Mouse (Mus musculus) R1 (cell line): ENCODE data around the gene Iqch.
"Not testable (repeated sequence)": the region's sequence is repeated elsewhere in the genome, so short reads cannot be mapped to it uniquely, and the experiment has no call there.

Experiments used
- DNase-seq: peaks from one replicate; pipeline ENCODE4 v3.0.0-alpha.2; 2018; ENCODE audit warnings: low read depth, low spot score

Iqch gene

DNA sequence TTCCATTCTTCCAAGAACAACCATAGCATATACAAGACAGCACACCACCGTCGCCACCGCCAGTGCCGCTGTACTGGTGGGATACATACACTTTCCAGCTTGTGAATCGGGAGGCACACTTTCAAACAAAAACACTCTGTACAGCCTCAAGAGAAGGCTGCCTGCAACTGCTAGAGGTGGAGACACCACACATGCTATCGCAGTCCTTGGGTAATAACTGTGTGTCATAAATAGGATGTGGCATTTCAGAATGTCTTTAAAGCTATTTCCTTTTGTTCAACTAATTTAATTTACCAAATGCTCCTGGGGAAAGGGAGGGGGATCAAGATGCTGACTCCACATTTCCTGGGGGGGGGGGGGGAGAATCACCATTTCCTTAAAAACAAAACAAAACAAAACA lies 34.0 kb downstream of the Iqch start:
- DNase-seq, result no peak

DNA sequence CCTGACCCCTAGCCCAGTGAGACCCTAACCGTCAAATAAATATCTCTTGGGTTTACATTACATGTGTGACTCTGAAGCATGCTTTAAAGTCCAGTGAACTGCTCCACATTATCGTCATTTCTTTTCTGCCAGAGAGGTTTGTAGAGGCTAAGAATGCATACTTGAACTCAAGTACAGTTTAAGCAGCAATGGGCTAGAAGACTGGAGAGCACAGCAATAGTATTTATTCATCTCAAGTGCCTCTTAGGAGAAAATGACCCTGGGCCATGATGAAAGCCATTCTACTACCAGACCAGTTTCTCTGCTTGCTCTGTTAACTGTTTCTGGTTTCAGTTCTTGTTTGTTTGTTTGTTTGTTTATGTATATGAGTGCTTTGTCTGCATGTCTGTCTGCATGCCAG lies 38.9 kb downstream of the Iqch start:
- DNase-seq, result no peak

- no peak for DNase-seq
Measured at GRCm38 (mm10) chr9:63561931-63562330, 40.4 kb downstream of the Iqch start.

DNA sequence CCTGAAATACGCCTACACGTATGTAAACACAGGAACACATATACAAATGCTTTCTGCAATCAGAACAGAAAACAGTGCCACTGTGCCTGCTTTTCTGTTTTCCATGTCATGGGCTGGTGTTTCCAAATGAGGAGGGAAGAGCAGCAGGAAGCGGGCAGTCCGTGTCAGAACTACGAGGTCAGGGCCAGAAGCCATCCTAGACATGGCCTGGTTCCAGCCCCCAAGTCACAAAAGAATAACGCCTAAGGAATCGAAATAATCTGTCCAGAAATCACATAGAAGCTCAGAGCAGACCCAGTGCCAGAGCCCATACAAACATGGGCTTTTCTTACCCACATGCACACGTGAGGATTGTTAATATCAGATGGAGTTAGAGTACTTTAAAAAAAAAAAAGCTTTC lies 45.4 kb downstream of the Iqch start:
- no peak for DNase-seq

DNA sequence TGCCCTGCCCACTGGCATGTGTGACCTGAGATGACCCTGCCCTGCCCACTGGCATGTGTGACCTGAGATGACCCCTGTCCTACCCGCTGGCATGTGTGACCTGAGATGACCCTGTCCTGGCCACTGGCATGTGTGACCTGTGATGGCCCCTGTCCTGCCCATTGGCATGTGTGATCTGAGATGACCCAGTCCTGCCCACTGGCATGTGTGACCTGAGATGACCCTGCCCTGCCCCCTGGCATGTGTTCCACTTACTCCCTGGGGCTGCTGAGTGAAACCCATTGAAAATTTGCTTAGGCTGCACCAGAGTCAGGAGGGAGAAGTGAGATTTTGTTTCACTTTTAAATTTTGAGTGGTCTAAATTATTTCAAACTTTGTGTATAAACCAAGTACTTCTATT lies 46.0 kb downstream of the Iqch start:
- DNase-seq, result no peak

GRCm38 (mm10) chr9:63555460-63555990 lies 46.8 kb downstream of the Iqch start:
- no peak for DNase-seq

- no peak for DNase-seq
Measured at GRCm38 (mm10) chr9:63553628-63554027, 48.7 kb downstream of the Iqch start.

- DNase-seq, result not testable (repeated sequence)
Measured at GRCm38 (mm10) chr9:63550701-63551100, 51.6 kb downstream of the Iqch start.

GRCm38 (mm10) chr9:63548966-63549365 lies 53.3 kb downstream of the Iqch start:
- no peak for DNase-seq

- DNase-seq, result no peak
Measured at GRCm38 (mm10) chr9:63541926-63542325, 60.4 kb downstream of the Iqch start.

DNA sequence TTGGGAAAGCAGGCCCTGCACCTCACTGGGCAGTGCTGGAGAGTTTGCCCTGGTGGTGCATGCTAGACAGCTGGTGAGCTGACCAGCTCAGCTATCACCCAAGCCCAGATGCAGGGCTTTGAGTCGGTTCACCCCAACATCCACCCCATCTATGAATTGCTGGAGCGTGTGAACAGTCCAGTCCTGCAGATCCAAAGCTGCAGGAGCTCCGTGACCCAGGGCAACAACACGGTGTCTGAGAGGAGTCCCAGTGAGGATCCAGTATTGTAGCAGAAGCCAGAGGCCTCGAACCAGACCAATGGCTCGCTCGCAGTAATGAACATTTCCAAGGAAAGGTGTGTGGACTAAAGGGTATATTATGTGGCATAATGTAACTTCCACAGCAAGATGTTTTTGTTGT lies 61.0 kb downstream of the Iqch start:
- no peak for DNase-seq

DNA sequence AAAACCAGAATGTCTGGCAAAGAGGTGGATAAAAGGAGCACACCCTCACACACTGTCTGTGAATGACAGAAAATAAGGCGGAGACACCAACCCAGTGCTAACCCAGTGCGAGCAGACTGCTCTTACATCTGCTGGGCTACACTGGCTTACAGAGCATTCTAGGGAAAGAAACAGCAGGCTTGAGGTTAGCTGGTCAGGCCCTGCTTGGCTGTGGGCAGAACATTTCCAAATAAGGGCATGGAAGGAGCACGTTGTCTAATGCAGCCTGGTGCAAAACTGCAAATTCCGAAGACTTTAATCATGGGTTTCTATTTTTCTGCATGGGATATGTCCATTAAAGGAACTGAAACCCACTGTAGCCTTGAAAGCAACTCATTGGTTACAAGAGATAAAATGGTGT lies 64.8 kb downstream of the Iqch start:
- DNase-seq, result no peak

GRCm38 (mm10) chr9:63535042-63535441 lies 67.3 kb downstream of the Iqch start:
- peak; percentile 20 for DNase-seq

DNA sequence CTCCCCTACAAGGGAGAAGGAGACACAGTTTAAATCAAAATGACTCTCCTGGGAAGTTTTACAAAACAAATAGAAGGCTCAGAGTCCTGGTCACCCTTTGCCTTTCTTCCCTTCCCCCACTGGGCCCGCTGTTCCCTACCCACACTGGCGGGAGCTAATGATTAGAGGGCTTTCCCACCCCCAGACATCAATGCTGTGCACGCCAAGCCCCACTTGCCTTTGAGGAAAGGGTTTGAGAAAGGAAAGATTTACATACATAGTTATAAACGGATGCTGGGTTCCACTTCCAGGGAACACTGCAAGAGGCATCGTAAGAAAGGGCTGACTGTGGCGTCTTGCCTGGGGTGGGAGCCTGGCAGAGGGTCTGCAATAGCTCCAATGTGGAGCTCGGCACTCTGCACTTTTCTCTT lies 67.9 kb downstream of the Iqch start:
- no peak for DNase-seq

GRCm38 (mm10) chr9:63532966-63533711 lies 69.2 kb downstream of the Iqch start:
- no peak for DNase-seq

- DNase-seq, result no peak
Measured at GRCm38 (mm10) chr9:63523937-63524253, 78.4 kb downstream of the Iqch start.

DNA sequence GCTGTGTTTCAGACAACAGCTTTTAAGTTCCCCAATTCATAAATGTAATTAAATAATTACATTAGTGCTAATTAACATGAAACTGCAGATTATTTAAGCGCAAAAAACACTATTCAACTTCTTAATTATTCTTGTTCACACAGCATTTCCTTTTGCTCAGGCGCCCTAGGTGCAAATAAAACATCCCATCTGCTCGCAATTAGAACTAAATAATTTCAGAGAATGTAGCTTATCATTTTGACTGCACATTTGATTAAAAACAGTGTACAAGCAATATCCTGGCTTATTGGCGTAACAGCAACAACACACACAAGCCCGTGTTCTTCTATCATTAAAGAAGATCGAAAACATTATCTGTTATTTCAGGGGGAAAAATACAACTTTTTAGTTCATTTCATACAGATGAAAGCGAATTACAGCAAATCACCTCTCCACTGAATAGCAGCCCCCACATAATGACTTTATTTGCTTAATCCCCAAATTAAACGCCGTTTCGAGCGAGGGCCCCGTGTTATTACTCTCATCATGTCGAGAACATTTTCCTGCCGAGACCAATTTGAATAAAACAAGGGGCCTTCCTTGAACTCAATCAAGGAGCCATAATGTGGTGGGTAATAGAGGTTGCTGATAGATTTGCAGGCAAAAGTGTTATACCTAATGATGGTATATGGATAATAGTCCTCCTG lies 78.9 kb downstream of the Iqch start:
- DNase-seq, result no peak

GRCm38 (mm10) chr9:63512851-63513250 lies 89.4 kb downstream of the Iqch start:
- no peak for DNase-seq

GRCm38 (mm10) chr9:63511034-63511433 lies 91.3 kb downstream of the Iqch start:
- DNase-seq, result no peak

- no peak for DNase-seq
Measured at GRCm38 (mm10) chr9:63507110-63507509, 95.2 kb downstream of the Iqch start.

- no peak for DNase-seq
Measured at GRCm38 (mm10) chr9:63503890-63504289, 98.4 kb downstream of the Iqch start.

GRCm38 (mm10) chr9:63501516-63501915 lies 100.8 kb downstream of the Iqch start:
- no peak for DNase-seq

- no peak for DNase-seq
Measured at GRCm38 (mm10) chr9:63499912-63500311, 102.4 kb downstream of the Iqch start.
